Comparison of ENCODE assay signal across 18 mouse cellular contexts in the genomic region with DNA sequence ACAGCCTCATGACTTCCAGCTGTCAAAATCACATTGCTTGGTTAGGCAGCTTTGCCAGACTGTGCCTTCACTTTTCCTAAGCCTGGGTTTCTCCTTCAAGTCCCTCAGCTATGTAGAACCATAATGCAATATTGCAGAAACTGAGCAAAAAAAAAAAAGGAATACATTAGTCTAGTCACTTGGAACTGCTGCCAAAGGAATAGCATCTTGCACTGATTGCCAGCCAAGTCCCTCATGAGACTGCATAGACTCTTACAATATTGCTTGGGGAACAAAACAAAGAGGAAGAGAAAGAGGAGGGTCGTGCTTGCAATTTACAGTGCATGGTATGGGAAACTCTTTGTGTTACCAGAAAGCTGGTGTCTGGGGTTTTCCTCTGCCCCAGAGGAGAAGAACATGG.
DNase-seq lines count a peak whose midpoint lies in the region; ATAC-seq and TF ChIP-seq lines count a peak whose summit lies in the region.
"Had no signal": no experiment of that assay in that cellular context is flagged by ENCODE, and none has a peak within 500 bp of the region (broad histone marks: within the 10 kb centered on the region; RNA-seq: fewer than 3 reads in every experiment).

No protein-coding gene starts in this region.

- H3K27ac ChIP-seq in midbrain, embryonic 14.5 days (replicated peaks; ENCODE audit: low read depth, low read length): no peak overlapping the region
- H3K27ac ChIP-seq in midbrain, embryonic 16.5 days (ENCODE audit: low read length): no peak overlapping the region
- H3K27ac ChIP-seq: embryonic facial prominence, embryonic 15.5 days; kidney, postnatal 0 days; liver, embryonic 15.5 days; neural tube, embryonic 15.5 days had no signal

- no peak overlapping the region for H3K4me3 ChIP-seq in midbrain, embryonic 14.5 days (replicated peaks; ENCODE audit: low read depth, low read length)
- no peak overlapping the region for H3K4me3 ChIP-seq in midbrain, embryonic 16.5 days (ENCODE audit: low read depth, low read length)
- H3K4me3 ChIP-seq: embryonic facial prominence, embryonic 15.5 days; liver, embryonic 15.5 days; neural tube, embryonic 15.5 days had no signal

- no peak for DNase-seq in frontal cortex, postnatal 10 days (ENCODE audit: low spot score in 2 of 2)
- DNase-seq in midbrain, embryonic 14.5 days: peak; percentile 26
- DNase-seq in brain, embryonic 14.5 days (ENCODE audit: low read depth): peak; percentile 87
- DNase-seq in telencephalon, adult 2 months (ENCODE audit: low read depth, low spot score): peak; percentile 32
- DNase-seq in urinary bladder, postnatal 25 days (ENCODE audit: low spot score): no peak
- DNase-seq: cerebellum, adult 8-10 months; gastrocnemius, postnatal 36 days; lung, postnatal 36 days; thymus, adult 18-20 months had no signal

- H3K36me3 ChIP-seq in midbrain, embryonic 14.5 days (ENCODE audit: control insufficient read depth, insufficient read depth, low read length): no peaks in the 10 kb centered on the region
- H3K36me3 ChIP-seq in midbrain, embryonic 16.5 days (ENCODE audit: control insufficient read depth, insufficient read depth, low read length): no peaks in the 10 kb centered on the region
- H3K36me3 ChIP-seq: embryonic facial prominence, embryonic 15.5 days; G1E; liver, embryonic 15.5 days; neural tube, embryonic 15.5 days had no signal

- no peak for TF ChIP-seq POLR2A in brain, embryonic 14.5 days (IDR thresholded peaks at IDR 0.05; ENCODE audit: borderline replicate concordance, extremely low read depth, insufficient read depth, insufficient read length, poor library complexity, severe bottlenecking)

- TF ChIP-seq CTCF in brain, embryonic 14.5 days (IDR thresholded peaks at IDR 0.05; ENCODE audit: borderline replicate concordance, extremely low read depth, insufficient read depth, insufficient read length): no peak

- no peak overlapping the region for H3K4me2 ChIP-seq in midbrain, embryonic 14.5 days (ENCODE audit: low read length)
- H3K4me2 ChIP-seq in midbrain, embryonic 16.5 days (ENCODE audit: low read length): no peak overlapping the region
- H3K4me2 ChIP-seq: embryonic facial prominence, embryonic 15.5 days; liver, embryonic 15.5 days; neural tube, embryonic 15.5 days had no signal

- no peaks in the 10 kb centered on the region for H3K4me1 ChIP-seq in midbrain, embryonic 14.5 days (ENCODE audit: control insufficient read depth, insufficient read depth, low read length)
- H3K4me1 ChIP-seq in midbrain, embryonic 16.5 days (ENCODE audit: control insufficient read depth, insufficient read depth, low read length): no peaks in the 10 kb centered on the region
- H3K4me1 ChIP-seq: liver, embryonic 15.5 days had no signal

- WGBS in midbrain, embryonic 14.5 days: 62% methylated on average over 1 of the region's 1 CpGs
- 33% methylated on average over 1 of the region's 1 CpGs for WGBS in midbrain, embryonic 16.5 days

- no peaks in the 10 kb centered on the region for H3K9me3 ChIP-seq in midbrain, embryonic 14.5 days (ENCODE audit: control insufficient read depth, low read length)
- H3K9me3 ChIP-seq in midbrain, embryonic 16.5 days (replicated peaks; ENCODE audit: control insufficient read depth, low read length, poor library complexity, severe bottlenecking): no peaks in the 10 kb centered on the region
- H3K9me3 ChIP-seq: embryonic facial prominence, embryonic 15.5 days; liver, embryonic 15.5 days; neural tube, embryonic 15.5 days had no signal

- no peaks in the 10 kb centered on the region for H3K27me3 ChIP-seq in midbrain, embryonic 14.5 days (ENCODE audit: control insufficient read depth, insufficient read depth, low read length)
- no peaks in the 10 kb centered on the region for H3K27me3 ChIP-seq in midbrain, embryonic 16.5 days (ENCODE audit: control insufficient read depth, insufficient read depth, low read depth, low read length)
- H3K27me3 ChIP-seq: embryonic facial prominence, embryonic 15.5 days; liver, embryonic 15.5 days; neural tube, embryonic 15.5 days had no signal

- peak; percentile 78 for ATAC-seq in frontal cortex, adult (ENCODE audit: low TSS enrichment)
- no peak for ATAC-seq in midbrain, embryonic 14.5 days (ENCODE audit: low FRiP score, low TSS enrichment)
- no peak for ATAC-seq in midbrain, embryonic 16.5 days
- ATAC-seq: CD4-positive, CD25-positive, alpha-beta regulatory T cell, adult 4 months; intestine, embryonic 16.5 days had no signal

- no peak overlapping the region for H3K9ac ChIP-seq in midbrain, embryonic 14.5 days (replicated peaks; ENCODE audit: low read length)
- H3K9ac ChIP-seq in midbrain, embryonic 16.5 days (ENCODE audit: low read depth, low read length): no peak overlapping the region
- H3K9ac ChIP-seq: embryonic facial prominence, embryonic 15.5 days; liver, embryonic 15.5 days; neural tube, embryonic 15.5 days had no signal

Comparison
In these comparisons a context has a peak if more than half of its experiments do, and no peak if none do; other contexts are left out.
1. DNase-seq: peak in midbrain, embryonic 14.5 days (single experiment), brain, embryonic 14.5 days (single experiment) and telencephalon, adult 2 months (single experiment); none in frontal cortex, postnatal 10 days (0 of 2) and urinary bladder, postnatal 25 days (single experiment).